Mouse (Mus musculus) kidney, adult 9 months (tissue): ENCODE measurements around the gene Trove2.
A peak's percentile ranks its signal among the peaks of the same experiment; 100 is the strongest.

ENCODE experiments used
- DNase-seq: peaks from one replicate; pipeline ENCODE4 v3.0.0; 2022

Trove2 gene

DNA sequence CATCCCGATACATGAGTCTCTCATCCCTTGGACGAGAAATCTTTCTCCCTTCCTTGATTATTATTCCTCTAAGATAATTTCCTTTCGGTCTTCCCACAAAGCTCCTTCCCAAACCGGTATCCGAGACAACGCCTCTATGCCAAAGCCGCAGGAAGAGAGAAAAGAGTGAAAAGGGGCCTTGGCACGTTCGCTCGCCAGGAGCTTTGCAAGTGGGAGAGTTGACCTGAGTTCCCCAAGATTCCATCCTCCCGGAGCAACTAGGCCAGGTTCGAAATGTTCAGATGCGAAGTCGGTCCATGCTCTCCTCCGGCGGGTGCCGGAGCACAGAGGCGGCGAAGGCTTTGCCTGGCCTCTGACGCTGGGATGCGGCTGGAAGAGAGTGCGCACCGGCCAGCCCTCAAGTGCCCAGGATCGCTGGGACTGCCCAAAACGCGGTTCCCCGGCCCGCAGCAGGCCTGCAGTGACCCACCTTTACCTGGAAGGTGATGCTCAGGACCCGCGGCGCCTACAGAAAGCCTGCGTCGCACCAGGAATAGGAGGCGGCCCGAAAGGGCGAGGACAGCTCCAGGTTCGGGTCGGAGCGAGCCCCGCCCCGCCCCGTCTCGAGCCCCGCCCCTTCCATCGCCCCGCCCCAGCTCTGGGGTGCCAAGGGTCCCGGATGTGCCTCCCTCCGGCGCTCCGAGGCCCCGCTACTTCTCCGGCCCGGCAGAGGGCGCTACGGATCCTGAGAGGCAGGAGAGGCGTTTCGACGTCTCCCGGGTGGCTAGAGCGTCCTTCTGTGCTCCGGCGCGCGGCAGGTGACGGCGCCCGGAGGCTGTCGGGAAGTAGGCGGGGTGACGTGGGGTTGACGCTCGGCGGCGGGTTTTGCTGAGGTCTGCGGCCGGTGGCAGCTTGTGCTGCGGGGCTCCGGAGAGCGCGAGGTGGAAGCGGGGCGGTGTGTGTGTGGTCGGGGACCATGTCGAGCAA lies at the start of gene Trove2, which contains the start of gene Uchl5:
TSS of gene Trove2 (minus strand) at position 623 of the 966 bp plus-strand sequence.
TSS of gene Uchl5 (plus strand) at position 827 of the 966 bp plus-strand sequence.
- peak; percentile 98 for DNase-seq

DNA sequence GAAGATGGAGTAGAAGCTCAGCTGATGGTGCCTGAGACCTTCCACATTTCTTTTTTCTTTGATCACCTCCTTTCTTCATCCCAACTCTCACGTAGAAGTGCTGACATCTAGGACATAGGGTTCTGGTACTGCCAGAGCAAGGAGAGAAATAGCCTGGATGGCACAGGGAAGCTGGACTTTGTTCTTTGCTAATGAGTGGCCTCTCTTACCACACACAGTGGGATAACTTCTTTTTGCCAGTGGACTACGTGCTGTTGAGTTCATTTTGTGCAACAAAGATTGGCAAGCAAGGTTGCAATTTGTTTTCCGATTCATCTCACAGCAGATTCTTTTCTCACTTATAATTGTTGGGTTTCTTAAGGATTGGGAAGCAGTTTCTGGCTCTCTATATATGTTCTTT lies 45.8 kb upstream of the Trove2 start:
- DNase-seq: no peak

DNA sequence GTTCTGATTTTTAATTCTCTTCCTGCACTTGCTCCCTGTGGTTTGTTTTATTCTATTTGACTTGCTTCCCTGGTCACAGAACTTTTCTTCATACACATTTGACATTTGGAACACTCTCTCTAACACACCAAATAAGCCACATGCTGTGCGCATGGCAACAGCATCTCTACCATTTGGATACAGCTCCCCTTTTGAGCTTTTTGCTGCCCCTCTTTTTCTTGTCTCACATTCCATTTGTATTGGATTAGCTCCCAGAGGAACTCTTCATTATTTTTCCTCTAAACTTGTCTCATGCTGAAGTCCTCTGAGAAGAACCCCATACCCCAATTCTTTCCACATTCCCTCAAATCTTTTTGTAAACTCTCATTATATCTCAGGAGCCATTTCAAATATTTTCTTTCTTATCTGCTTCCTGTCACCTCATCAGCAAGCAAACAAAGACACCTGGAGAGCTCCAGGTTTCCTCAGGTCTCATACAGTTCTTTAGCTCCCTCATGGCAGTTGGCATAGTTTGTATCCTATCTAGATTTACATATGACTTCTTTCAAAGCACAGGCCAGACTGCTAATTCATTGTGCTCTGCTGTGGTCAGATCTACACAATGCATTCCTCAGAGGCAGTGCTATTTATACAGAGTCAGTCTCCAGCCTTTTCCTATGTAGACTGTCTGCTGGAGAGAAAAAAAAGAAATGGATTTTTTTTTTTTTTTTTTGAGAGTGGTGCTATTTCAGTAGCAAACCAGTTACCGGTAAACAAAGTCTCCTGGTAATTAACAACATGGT lies 43.4 kb upstream of the Trove2 start:
- no peak for DNase-seq

GRCm38 (mm10) chr1:143813676-143814360 lies 37.0 kb upstream of the Trove2 start:
- peak; percentile 69 for DNase-seq

GRCm38 (mm10) chr1:143809062-143809461 lies 32.2 kb upstream of the Trove2 start:
- no peak for DNase-seq

DNA sequence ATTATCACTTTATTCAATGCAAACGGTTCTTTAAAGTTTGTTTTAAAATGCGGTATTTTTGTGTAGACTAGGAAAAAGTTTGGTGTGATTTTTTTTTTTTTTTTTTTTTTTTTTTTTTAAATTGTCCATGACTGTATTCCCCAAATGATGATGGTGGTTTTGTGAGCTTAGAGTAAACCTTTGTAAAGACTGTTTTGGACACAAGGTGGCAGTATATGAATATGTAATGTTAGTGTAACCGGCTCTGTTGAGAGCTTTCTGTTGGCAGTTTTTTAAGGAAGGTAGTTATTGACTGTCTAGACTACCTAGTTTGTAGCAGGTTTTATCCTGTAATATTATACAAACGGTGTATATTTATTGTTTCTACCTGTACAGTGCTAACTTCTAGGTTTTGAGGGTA lies 26.7 kb upstream of the Trove2 start:
- peak; percentile 80 for DNase-seq

DNA sequence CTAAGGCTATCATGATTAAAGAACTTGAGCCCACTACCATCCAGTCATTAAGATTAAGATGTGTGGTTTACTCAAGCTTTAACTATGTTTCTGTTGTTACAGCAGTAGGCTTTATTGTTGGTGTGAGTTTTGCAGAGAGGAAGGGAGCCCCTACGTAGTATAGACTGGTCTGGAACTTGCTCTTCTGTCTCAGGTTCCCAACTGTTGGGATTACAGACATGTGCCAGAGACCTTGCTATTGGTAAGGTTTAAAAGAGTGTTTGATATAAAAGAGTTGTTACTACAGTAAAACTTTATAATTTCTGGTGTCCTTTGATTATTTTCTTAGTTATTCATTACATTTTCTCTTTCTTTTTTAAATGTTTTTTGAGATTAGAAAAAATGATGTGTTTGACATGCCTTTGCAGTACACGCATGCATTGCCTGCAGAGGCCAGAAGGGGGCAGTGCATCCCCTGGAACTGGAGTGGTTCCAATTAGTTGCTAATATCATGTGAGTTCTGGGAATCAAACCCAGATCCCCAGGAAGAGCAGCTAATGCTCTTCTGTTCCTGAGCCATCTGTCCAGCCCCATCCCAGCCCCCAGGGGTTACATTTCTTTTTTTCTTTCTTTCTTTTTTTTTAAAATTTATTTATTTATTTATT lies 11.8 kb upstream of the Trove2 start:
- DNase-seq: peak; percentile 45

- peak; percentile 40 for DNase-seq
Measured at GRCm38 (mm10) chr1:143777558-143778218, 820 bp upstream of the Trove2 start.

DNA sequence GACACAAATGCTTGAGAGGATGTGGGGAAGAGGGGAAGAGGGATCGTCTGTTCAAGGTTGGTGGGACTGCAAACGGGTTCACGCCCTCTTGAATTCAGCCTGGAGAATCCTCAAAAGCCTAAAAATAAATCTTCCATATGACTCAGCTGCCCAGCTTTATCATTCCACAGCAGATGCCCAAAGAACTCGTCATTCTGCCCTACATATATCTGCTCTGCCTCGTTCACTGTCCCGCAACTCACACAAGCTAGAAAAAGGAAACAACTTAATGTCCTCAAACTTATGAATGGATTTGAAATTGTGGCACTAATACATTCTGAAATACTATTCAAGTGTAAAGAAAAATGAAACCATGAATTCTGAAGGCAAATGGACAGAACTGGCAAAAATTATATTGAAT lies 3.0 kb downstream of the Trove2 start:
- DNase-seq: no peak

GRCm38 (mm10) chr1:143773082-143773481 lies 3.8 kb downstream of the Trove2 start:
- no peak for DNase-seq

- DNase-seq: peak; percentile 8
Measured at GRCm38 (mm10) chr1:143770444-143771109, 6.3 kb downstream of the Trove2 start.

DNA sequence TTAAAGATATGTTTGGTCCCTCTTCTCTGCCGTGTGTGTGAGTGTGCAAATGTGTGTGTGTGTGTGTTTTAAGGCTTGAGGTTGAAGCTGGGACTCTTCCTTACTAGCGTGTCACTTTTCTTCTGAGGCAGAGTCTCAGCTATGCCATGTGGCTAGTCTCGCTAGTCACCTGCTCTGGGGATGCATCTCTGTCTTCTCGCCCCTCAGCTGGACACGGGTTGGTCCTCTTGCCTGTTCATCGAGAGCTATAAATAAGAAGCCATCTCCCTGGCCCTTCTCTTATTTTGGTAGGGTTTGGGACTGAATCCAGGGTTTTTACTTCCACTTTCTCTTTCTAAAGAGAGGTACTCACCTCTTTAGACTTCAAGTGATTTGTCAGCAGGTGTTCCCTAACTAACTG lies 10.6 kb downstream of the Trove2 start:
- DNase-seq: no peak

DNA sequence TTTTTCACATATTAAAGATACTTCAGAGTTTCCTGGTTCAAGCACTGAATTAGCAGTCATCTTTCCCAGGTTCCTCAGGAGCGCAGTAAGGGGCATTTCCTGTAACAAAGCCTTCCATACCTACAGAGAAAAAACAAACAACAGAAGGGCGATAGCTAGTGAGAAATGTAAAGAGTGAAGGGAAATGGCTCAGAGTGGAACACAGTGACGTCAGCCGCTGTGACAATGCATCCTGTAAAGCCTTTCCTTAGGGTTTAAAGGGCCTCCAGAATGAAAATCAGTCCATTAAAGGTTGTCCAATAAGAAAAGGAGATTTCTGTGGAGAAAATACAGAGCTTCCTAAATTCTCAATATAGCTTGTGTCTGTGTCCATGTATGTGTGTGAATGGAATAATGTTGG lies 11.1 kb downstream of the Trove2 start:
- DNase-seq: no peak

DNA sequence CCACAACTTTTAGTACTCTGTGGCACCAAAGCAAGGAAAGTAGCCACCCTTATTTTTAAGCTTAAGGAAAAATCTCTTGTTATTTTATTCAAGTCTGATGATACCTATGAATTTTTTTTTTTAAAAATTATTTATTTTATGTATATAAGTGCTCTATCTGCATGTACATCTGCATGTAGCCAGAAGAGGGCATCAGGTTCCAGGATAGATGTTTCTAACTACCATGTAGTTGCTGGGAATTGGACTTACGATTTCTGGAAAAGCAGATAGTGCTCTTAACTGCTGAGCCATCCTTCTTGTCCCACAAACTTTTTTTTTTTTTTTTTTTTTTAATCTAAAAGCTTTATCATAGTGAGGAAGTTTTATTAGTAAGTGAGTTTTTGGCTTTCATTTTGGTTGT lies 12.4 kb downstream of the Trove2 start:
- DNase-seq: no peak

DNA sequence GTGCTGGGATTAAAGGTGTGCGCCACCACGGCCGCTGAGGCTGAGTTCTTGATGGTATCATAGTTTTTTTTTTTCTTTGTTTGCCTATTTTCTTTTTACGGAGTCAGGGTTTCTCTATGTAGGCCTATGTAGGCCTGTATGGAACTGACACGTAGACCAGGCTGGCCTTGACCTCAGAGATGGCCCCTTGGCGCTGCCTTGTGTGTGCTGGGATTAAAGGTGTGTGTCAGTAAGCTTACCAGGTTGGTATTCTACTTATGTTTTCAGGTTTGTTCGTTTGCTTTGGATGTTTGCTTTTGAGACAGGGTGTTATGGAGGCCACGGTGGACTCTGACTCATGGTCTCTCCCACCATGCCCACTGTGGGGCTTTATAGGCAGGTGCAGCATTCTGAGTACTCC lies 14.7 kb downstream of the Trove2 start:
- no peak for DNase-seq

GRCm38 (mm10) chr1:143745871-143746270 lies 31.0 kb downstream of the Trove2 start:
- no peak for DNase-seq

DNA sequence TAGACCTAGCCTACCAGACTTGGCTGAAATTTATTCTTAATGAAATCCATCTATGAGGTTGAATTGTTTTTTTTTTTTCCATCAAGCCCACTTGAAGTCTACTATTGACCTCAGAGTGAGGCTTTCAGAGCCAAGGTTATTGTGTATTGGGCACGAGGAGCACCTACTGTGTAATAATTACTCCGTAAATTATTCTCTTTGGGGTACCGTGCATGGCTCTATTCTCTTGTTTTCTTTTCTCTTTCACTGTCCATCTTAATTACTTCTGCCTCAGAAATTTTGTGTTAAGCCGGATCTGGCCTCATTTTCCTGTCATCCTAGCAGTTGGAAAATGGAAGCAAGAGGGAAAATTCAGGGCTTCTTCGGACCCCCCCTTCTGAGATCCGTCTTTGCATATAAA lies 34.7 kb downstream of the Trove2 start:
- no peak for DNase-seq

DNA sequence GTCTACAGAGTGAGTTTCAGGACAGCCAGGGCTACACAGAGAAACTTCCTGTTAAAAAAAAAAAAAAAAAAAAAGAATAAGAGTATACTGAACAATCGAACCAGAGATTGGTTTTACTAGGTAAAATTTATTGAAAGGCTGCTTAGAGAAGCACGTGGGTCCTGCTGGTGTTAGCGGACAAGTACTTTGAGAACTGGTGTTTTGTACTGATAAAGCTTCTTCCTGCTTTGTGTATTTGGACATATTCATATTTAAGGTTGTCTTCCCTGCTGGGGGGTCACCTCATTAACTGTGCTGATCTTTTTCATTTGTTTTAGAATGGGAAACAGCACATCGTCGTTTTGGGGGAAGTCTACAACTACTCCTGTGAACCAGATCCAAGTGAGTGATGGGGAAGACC lies 35.5 kb downstream of the Trove2 start:
- no peak for DNase-seq

GRCm38 (mm10) chr1:143740581-143740980 lies 36.3 kb downstream of the Trove2 start:
- no peak for DNase-seq

DNA sequence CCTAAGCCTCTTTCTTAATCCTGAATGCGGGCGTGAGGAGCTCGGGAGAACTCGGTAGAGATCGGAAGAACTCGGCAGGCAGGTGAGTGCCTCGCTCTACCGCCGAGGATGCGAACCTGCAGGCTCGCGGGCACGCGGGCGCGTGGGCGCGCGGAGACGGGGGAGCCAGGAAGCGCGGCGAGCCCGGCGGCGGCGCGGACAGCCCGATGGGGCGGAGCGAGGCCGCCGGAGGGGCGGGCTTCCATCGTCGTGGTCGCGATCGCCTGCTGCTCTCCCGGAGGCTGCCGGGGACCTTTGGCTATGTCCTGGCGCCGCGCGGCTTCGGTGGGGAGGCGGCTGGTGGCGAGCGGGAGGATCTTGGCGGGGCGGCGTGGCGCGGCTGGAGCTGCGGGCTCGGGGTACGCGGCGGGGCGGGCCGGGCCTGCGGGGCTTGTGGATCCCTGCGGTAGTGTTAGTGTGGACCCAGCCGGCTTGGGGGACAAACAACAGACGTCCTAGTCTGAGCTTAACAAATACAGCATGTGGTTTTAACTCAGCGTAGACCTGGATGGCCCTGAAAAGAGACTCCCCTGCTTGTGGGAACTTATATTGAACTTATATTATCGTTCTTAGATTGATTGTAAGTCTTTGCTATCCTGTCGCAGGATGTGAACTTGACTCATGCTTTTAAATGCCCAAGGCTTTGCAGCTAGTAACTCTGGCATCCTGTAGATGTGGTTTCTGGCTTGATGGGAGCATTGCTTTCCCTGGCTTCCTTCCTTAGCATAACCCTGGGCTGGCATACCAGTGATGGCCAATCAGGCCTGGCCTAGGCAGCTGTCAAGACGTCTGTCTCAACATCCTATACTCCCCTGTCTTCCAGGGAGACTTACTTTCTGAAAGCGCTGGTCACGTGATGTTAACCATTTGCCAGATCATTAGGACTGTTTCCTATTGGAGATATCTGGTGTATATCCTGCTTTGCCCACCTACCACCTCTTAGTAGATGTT lies 37.2 kb downstream of the Trove2 start:
- peak; percentile 92 for DNase-seq
